Mouse (Mus musculus) MEL (cell line): ENCODE data around the gene Tuba1a.

Source experiments
- CHD1 ChIP-seq: IDR thresholded peaks from 2 replicates; pipeline ENCODE4 v1.6.1; 2012; ENCODE audit warnings: low read depth, mild to moderate bottlenecking, inconsistent platforms, low read length, improper control_type of control experiment
- CTCF ChIP-seq, 3 experiments: IDR thresholded peaks in 2 of 3; conservative IDR thresholded peaks in 1 of 3; 2 replicates each; pipeline ENCODE4 v1.5.1; 2011 to 2012; ENCODE audit warnings: low read length in 3 of 3, low read depth in 2 of 3, mild to moderate bottlenecking in 2 of 3, improper control_type of control experiment in 1 of 3, inconsistent platforms in 1 of 3, mixed read lengths in 1 of 3, moderate library complexity in 1 of 3; ENCODE audit not compliant: control insufficient read depth in 1 of 3, insufficient read depth in 1 of 3, poor library complexity in 1 of 3, severe bottlenecking in 1 of 3
- EP300 ChIP-seq, 2 experiments: IDR thresholded peaks; 2 replicates each; pipeline ENCODE4 v1.6.1; 2011; ENCODE audit warnings: improper control_type of control experiment in 2 of 2, low read length in 2 of 2, low read depth in 1 of 2, mild to moderate bottlenecking in 1 of 2
- JUND ChIP-seq: IDR thresholded peaks from 2 replicates; pipeline ENCODE4 v1.6.1; 2011; ENCODE audit warnings: low read depth, mild to moderate bottlenecking, improper control_type of control experiment, low read length
- MEF2A ChIP-seq: IDR thresholded peaks from 2 replicates; pipeline ENCODE4 v1.6.1; 2014; ENCODE audit warnings: low read depth, mild to moderate bottlenecking, inconsistent platforms, low read length, improper control_type of control experiment; ENCODE audit not compliant: poor library complexity, insufficient replicate concordance, severe bottlenecking; ENCODE audit errors: extremely low read depth
- POLR2A ChIP-seq, 2 experiments: IDR thresholded peaks; 2 replicates each; pipeline ENCODE4 v1.6.1; 2011 to 2012; ENCODE audit warnings: low read length in 2 of 2, mild to moderate bottlenecking in 2 of 2, control low read depth in 1 of 2, improper control_type of control experiment in 1 of 2, low read depth in 1 of 2, moderate library complexity in 1 of 2; ENCODE audit not compliant: control insufficient read depth in 1 of 2, insufficient read depth in 1 of 2, poor library complexity in 1 of 2
- POLR2AphosphoS2 ChIP-seq: IDR thresholded peaks from 2 replicates; pipeline ENCODE4 v1.6.1; 2011; ENCODE audit warnings: low read length, improper control_type of control experiment
- RAD21 ChIP-seq: IDR thresholded peaks from 2 replicates; pipeline ENCODE4 v1.6.1; 2011; ENCODE audit warnings: mild to moderate bottlenecking, low read depth, low read length, improper control_type of control experiment
- USF1 ChIP-seq: IDR thresholded peaks from 2 replicates; pipeline ENCODE4 v1.6.1; 2014; ENCODE audit warnings: low read depth, mild to moderate bottlenecking, inconsistent platforms, low read length, improper control_type of control experiment, moderate library complexity

DNA sequence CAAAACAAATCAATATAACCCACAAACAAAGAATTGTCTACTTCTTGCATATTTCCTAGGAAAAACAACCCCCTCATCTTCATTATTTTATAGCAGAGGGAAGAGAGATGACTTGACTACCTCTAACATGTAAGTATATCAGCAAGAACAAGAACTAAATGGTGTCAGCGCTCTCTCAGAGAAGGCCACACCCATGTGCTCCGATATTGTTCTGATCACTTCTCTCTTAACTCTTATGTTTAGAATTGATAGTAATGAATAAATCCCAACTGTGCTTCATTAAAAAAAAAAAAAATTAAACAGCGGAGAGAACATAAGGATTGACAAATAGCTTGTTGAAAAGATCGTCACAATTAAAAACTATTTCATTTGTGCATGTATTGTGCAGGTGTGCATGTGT is 1.8 kb upstream of the Tuba1a start:
- TF ChIP-seq EP300 (IDR thresholded peaks at IDR 0.05; ENCODE audit: low read depth in 1 of 2, low read length in 2 of 2) (no peak), POLR2AphosphoS2 (no peak), POLR2A (IDR thresholded peaks at IDR 0.05; ENCODE audit: control insufficient read depth in 1 of 2, insufficient read depth in 1 of 2, low read depth in 1 of 2, low read length in 2 of 2, poor library complexity in 1 of 2) (no peak), USF1 (no peak), JUND (no peak), RAD21 (no peak), MEF2A (no peak), CHD1 (no peak), CTCF (IDR thresholded peaks at IDR 0.05 in 2 of 3, conservative IDR thresholded peaks at IDR 0.05 in 1 of 3; ENCODE audit: control insufficient read depth in 1 of 3, insufficient read depth in 1 of 3, low read depth in 2 of 3, low read length in 3 of 3, poor library complexity in 1 of 3, severe bottlenecking in 1 of 3) (no peak)
